Mouse (Mus musculus) kidney, adult 2 months (tissue): ENCODE data around the gene Aspdh. TPM values are rescaled to one million over a fixed set of nuclear protein-coding genes. Genes with fewer than 3 reads are reported as not detected.
A peak's percentile ranks its signal among the peaks of the same experiment; 100 is the strongest.

Source experiments
- DNase-seq: peaks from one replicate; pipeline ENCODE4 v3.0.0; 2021
- H3K27ac ChIP-seq: fragments of 200-500 bp; 2 replicates; pipeline ENCODE4 v1.5.1; 2012; ENCODE audit warnings: low read depth, low read length, control low read depth, inconsistent platforms; ENCODE audit not compliant: insufficient read depth
- H3K27me3 ChIP-seq: fragments of 200-500 bp; replicated peaks from 2 replicates; pipeline ENCODE4 v1.6.1; 2012; ENCODE audit warnings: mild to moderate bottlenecking, moderate library complexity, low read length, inconsistent platforms; ENCODE audit not compliant: control insufficient read depth, insufficient read depth
- H3K36me3 ChIP-seq: fragments of 200-500 bp; 2 replicates; pipeline ENCODE4 v1.6.1; 2012; ENCODE audit warnings: mild to moderate bottlenecking, moderate library complexity, low read length, inconsistent platforms; ENCODE audit not compliant: control insufficient read depth, insufficient read depth
- H3K4me1 ChIP-seq: fragments of 200-500 bp; 2 replicates; pipeline ENCODE4 v1.6.1; 2011; ENCODE audit warnings: low read length; ENCODE audit not compliant: control insufficient read depth, insufficient read depth
- H3K4me3 ChIP-seq: fragments of 200-500 bp; 2 replicates; pipeline ENCODE4 v1.5.1; 2011; ENCODE audit warnings: mild to moderate bottlenecking, low read depth, low read length, control low read depth; ENCODE audit not compliant: insufficient read depth
- CTCF ChIP-seq: fragments of 200-500 bp; conservative IDR thresholded peaks from 2 replicates; pipeline ENCODE4 v1.5.1; 2011; ENCODE audit warnings: low read depth, mild to moderate bottlenecking, control low read depth, low read length, moderate library complexity, mixed read lengths; ENCODE audit not compliant: insufficient read depth, insufficient read length
- POLR2A ChIP-seq: fragments of 200-500 bp; IDR thresholded peaks from one replicate; pipeline ENCODE4 v1.6.1; 2011; ENCODE audit warnings: low read depth, low read length, control low read depth
- WGBS: fragments of 180-500 bp; shearing (Covaris S2); methylation state at CpG from one replicate; pipeline ENCODE4 v1.1.7; 2018; 5-methylcytosine and 5-hydroxymethylcytosine counted together
- polyA plus RNA-seq: library from polyadenylated mRNA; depleted of rRNA; stranded (reverse); fragments of >200 nt; gene quantifications from 2 replicates; pipeline ENCODE4 v1.2.3, GENCODE M21; 2012

Gene Aspdh
- polyA plus RNA-seq, 1 experiment = 224 TPM

DNA sequence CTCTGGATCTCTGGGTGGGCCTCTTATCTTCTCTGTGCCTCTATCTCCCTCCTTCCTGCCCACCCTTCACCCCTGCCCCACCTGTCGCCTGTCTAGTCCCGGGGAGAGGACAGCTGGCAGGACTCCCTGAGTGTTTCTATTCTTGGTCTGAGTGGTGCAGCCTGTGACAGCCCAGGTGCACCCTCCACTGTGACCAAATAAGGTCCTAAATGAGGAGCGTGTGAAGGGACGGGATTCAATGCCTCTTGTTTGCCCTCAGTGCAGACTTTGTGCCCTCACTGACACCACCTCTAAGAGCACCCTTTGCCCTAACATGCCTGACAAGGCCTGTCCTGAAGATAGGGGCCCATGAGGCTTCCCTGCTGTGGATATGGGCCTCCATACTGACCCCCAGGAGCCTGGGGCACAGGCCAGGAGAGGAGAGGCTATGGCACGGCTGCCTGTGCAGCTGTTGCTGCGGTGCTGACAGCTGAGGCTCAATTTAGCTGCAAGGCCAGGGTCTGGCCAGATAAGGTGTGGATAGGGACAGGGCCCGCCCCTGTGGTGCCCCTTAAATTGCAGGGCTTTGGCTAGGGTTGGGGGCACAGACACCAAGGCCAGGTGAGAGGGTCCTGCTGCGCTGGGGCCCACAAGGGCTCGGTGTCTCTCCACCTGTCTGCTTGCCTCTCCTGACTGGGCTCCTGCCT is 7.9 kb downstream of the Aspdh start:
- 47% methylated on average over 9 of the region's 9 CpGs for WGBS
- no peak for DNase-seq
- no peak overlapping the region for H3K4me3 ChIP-seq
- no peak overlapping the region for H3K27ac ChIP-seq
- no peaks in the 10 kb centered on the region for H3K27me3 ChIP-seq
- H3K4me1 ChIP-seq = no peaks in the 10 kb centered on the region
- H3K36me3 ChIP-seq = no peaks in the 10 kb centered on the region
- TF ChIP-seq CTCF (no peak), POLR2A (no peak)

DNA sequence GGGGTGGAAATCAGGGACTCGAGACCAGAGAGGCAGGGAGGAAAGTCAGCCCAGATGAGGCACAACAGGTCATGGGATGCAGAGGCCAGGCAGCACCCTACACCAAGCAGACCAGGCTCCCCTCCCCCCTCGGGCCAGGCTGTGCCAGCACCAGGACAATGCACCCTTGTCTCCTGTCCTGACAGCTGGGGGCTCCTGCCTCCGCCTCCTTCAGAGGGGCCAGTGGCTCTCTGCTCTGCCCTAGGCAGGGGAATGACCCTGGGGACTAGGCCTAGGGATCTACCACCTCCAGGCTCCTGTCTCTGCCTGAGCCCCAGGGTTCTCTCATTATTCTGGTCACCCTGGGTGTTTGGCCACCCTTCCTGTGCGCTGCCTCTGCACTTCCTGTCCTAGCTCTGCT is 9.2 kb downstream of the Aspdh start:
- H3K4me3 ChIP-seq = no peak overlapping the region
- H3K4me1 ChIP-seq = no peaks in the 10 kb centered on the region
- WGBS = 27% methylated on average over 4 of the region's 4 CpGs
- TF ChIP-seq POLR2A = no peak
- TF ChIP-seq CTCF = no peak
- H3K27ac ChIP-seq = no peak overlapping the region
- no peak for DNase-seq
- H3K27me3 ChIP-seq = 0 out of 2 replicates have a peak, but pooled peaks cover 1% of the 10 kb centered on the region
- no peaks in the 10 kb centered on the region for H3K36me3 ChIP-seq

DNA sequence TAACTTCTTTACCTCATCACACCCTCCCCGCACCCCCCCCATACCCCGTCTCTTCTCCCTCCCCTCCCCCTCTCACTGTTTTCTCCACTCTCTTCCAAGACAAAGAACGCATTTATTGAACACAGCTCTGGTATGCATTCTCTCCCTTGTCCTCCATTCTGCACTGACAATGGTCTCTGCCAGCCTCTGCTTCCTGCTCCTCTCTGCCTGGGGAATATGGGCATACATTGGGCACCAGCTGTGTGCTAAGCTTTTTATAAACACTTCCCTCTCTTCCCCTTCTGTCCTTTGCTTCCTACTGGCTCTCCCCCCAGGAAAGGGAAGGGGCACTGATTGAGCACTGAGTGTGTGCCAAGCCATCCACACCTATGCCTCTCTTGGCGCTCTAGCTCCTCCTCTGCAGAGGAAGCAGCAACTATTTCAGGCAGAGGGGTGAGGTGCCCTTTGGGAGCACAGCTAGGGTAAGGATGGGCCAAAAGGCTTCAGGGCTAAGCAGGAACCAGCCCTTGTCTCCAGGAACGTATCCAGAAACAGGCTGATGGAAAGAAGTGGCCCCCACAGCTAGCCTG is 9.9 kb downstream of the Aspdh start:
- no peak overlapping the region for H3K27ac ChIP-seq
- H3K4me3 ChIP-seq = no peak overlapping the region
- TF ChIP-seq CTCF = no peak
- TF ChIP-seq POLR2A = no peak
- H3K4me1 ChIP-seq = no peaks in the 10 kb centered on the region
- 0 out of 2 replicates have a peak, but pooled peaks cover 1% of the 10 kb centered on the region for H3K27me3 ChIP-seq
- 29% methylated on average over 5 of the region's 5 CpGs for WGBS
- no peak for DNase-seq
- H3K36me3 ChIP-seq = no peaks in the 10 kb centered on the region

DNA sequence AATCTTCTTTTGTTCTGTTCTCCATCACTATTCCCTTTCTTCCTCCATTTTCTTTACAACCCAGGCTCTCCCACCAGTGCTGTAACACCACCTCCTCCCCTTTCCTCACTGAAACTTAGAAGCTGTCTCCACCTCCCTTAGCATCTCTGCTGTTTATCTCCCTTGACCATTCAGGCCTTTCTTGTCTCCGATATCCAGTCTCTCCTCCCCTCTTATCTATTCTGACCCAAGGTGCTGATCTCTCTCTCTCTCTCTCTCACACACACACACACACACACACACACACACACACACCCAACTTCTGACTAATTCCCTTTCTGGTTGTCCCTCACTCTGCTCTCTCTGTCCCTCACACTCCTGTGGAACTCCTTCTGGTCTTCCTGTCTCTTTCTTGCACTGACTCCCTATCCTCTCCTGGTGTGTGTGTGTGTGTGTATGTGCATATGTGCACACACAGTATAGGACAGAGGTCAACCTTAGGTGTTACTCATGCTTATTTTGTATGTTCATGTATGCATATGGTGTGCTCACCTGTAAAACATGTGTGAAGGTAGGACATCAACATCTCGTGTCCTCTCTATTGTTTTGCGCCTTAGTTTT is 17.7 kb downstream of the Aspdh start:
- no peak overlapping the region for H3K27ac ChIP-seq
- 52% methylated on average over 3 of the region's 3 CpGs for whole genome bisulfite sequencing
- no peak overlapping the region for H3K4me3 ChIP-seq
- no peaks in the 10 kb centered on the region for H3K36me3 ChIP-seq
- 0 out of 2 replicates have a peak, but pooled peaks cover 1% of the 10 kb centered on the region for H3K27me3 ChIP-seq
- TF ChIP-seq POLR2A (no peak), CTCF (no peak)
- no peaks in the 10 kb centered on the region for H3K4me1 ChIP-seq
- DNase-seq = no peak

DNA sequence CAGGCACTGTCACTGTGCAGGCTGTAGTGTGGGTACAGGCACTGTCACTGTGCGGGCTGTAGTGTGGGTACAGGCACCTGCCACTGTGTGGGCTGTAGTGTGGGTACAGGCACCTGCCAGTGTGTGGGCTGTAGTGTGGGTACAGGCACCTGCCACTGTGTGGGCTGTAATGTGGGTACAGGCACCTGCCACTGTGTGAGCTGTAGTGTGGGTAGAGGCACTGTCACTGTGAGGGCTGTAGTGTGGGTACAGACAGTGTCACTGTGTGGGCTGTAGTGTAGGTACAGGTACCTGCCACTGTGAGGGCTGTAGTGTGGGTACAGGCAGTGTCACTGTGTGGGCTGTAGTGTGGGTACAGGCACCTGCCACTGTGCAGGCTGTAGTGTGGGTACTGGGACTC is 18.9 kb downstream of the Aspdh start:
- Histone ChIP-seq H3K27me3 (no peaks in the 10 kb centered on the region), H3K36me3 (no peaks in the 10 kb centered on the region), H3K4me3 (no peak overlapping the region), H3K27ac (no peak overlapping the region), H3K4me1 (no peaks in the 10 kb centered on the region)
- 95% methylated on average over 1 of the region's 1 CpGs for WGBS
- TF ChIP-seq CTCF = no peak
- no peak for TF ChIP-seq POLR2A
- no peak for DNase-seq

DNA sequence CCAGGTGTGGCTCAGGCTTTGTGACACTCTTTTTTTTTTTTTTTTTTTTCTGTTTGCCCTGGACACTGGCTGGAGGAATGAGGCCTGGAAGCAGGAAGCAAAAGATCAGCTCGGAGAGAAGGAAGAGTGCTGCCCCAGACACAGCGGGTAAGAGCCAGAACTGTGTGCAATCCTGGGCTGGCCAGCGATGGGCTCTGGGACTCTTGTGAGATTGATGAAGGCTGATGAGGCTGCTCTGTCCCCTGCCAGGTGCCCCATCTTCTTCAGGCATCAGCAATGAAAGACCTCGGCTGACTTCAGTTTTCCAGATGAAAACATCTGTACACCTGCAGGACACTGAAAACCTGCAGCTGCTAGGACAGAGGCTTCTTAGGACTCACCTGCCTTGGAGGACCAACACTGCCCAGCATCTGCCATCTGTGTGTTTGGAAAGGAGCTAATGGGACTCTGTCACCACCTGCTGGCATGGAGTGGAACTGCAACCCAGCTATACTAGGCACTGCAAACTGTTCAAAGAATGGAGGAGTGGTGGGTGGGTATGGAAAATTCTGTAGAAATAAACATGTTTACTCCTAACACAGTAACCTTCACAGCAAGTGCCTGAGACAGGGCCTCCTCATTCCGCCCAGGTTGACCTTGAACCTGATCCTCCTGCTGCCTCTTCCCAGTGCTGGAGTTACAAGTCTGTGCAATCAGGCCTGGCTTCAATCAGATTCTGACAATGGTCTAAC is 19.8 kb downstream of the Aspdh start:
- Histone ChIP-seq H3K27me3 (no peaks in the 10 kb centered on the region), H3K4me3 (no peak overlapping the region), H3K36me3 (no peaks in the 10 kb centered on the region), H3K27ac (no peak overlapping the region), H3K4me1 (no peaks in the 10 kb centered on the region)
- 42% methylated on average over 5 of the region's 5 CpGs for WGBS
- TF ChIP-seq POLR2A = no peak
- peak; percentile 99 for TF ChIP-seq CTCF
- DNase-seq = peak; percentile 73
